Mouse (Mus musculus) heart, adult 11 months (tissue): ENCODE measurements at regions not wholly inside any gene's neighbourhood (a gene's known extent, or its start where the extent isn't known, plus 50 kb on each side); places are given as distances from the start of the nearest gene placed in this dataset.
A peak's percentile ranks its signal among the peaks of the same experiment; 100 is the strongest.

Experiments
- DNase-seq: peaks from one replicate; pipeline ENCODE4 v3.0.0; 2022

DNA sequence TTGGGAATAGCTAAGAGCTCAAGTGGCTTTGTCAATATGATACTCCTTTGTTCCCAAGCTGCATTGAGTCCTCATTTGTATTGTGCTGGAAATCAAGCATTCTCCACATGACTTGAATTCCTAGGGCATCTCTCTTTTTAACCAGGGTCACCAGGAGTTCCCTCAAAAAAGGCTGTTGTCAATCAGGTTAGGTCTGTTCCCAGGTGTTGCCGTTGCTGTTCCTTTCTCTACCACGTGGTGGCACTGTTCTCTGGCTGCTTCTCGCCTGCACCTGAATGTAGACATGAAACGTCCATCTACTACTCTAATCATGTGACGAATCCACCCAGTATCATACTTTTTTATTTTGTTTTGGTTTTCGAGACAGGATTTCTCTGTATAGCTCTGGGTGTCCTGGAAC lies 118.3 kb downstream of the S1pr1 start:
- DNase-seq, result peak; percentile 93

DNA sequence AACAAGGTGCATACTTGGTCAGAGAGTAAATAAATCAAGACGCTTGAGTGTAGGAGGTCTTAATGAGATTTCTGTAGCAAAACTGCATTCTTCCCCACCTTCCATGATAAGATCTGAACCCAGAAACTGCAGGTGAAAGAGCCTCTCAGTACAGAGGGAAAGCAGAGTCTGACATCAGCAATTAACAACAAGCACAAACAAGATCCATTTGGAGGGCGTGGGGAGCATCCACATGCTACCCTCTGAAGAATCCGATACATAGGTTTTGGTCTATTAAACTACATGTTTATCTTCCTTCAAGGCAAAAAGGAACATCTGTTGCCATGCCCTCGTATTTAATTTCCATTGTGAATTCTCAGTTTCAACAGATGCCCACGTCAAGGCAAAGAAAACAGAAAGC lies 124.2 kb downstream of the S1pr1 start:
- peak; percentile 61 for DNase-seq

DNA sequence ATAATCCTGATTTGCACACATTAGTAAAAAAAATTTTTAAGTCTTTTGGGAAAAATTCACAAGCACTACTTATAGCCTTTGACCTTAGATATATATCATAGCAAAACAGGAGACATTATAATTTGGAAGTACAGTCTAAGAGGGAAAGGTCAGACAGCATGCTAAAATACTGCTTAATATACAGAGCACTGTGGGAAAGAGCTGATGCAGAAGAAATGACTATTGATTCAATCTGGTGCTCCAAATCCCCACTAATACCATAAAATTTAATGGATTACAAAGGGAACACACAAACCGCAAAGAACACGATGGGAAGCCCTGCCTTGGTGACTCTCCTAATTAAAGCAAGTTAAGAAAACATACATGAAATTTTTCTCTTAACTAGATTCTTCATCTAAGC lies 126.3 kb downstream of the S1pr1 start:
- DNase-seq, result no peak

DNA sequence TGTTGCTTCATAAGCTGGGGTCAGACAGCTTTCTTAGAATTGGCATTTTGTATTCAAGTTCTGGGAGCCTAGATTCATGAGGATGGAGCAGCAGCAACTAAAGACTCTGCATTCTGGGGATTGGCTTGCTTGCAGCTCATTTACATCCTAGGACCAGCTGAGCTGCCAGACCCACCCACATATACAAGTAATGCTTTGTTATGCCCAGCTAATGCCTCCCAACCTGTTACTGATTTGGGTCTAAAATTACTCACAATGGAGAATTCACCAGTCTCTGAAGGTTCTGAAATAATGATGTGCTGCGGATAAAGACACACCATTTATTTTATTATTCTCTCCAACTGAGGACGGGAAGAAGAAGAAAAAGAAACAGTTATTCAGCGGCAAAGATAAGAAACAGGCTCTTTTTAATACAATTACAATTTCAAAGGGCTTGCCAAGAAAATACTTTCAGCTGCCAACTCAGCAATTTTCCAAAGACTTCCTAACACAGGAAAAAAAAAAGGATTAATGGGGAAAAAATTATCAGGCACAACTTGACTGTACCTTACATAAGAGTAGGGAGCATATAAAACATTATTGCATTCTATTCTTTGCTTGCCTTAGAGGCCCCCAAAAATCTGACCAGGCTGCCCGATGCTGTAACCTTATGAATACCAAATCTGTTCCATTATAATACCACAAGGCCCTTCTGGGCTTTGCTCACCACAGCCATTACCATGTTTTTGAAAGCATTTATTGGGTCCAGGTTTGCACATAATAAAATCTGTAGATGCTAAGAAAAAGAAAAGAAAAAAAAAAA lies 134.5 kb downstream of the S1pr1 start:
- no peak for DNase-seq

DNA sequence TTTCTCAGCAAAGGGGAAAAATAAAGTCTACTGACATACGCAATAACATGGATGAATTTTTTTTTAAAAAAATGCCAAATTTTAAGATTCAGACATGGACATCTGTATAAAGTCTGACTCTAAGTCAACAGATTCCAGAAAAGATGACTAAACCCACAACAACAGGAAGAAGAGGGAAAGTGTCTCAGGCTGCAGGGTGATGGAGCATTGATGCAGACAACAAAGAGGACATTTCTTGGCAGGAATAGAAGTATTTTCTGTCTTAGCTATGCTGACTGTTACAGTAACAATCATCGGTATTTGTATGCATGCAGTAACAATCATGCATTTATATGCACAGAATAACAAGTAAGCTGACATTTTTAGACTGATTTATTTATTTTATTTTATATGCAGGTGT lies 139.5 kb downstream of the S1pr1 start:
- no peak for DNase-seq

DNA sequence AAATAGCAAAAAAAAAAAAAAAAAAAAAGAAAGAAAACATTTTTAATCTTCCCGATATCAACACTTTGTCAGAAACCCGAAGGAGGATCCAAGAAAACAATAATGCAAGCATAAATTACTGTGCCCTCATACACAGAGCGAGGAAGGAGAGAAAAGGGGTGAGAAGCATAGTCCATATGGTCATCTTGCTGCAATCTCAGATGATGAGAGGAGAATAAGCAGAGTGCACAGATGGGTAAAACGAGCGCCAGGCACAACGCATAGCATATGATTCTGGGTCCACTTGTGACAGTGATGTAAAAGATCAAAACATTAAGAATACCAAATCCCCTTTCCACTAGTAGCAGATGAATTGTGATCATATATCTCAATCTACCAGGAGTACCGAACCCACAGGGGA lies 152.1 kb downstream of the S1pr1 start:
- no peak for DNase-seq

DNA sequence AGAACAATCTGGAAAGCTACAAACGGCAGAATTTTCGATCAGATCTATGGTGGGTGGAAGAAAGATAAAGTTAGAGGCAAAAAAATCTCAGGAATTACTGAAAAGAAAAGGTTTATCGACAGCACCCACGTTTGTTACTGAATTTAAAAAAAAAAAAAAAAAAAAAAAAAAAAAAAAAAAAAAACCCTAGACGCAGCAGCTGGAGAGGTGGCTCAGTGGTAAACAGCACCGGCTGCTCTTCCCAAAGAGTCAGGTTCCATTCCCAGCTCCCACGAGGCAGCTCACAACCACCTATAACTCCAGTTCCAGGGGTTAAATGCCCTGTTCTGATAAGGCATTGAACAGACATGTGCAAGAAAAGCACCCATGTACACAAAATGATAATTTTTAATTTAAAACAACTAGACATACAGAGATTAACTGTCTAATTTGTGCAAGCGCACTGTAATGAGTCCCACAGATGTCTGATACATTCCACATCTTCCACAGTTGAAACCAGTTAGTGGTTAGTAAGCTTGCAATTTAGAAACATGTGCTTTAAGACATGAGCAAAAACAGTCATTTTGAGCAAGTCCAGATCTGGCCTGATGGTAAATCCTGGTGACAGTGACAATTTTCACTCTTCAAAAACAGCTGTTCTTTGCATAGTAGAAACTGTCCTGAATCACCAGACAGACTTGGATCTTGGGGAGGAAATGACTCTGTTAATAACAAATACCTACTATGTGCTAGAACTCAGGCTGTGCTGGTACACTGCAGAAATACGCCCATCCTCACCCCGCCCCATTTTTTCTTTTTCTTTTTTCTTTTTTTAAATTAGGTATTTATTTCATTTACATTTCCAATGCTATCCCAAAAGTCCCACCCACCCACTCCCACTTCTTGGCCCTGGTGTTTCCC lies 159.8 kb downstream of the S1pr1 start:
- no peak for DNase-seq

DNA sequence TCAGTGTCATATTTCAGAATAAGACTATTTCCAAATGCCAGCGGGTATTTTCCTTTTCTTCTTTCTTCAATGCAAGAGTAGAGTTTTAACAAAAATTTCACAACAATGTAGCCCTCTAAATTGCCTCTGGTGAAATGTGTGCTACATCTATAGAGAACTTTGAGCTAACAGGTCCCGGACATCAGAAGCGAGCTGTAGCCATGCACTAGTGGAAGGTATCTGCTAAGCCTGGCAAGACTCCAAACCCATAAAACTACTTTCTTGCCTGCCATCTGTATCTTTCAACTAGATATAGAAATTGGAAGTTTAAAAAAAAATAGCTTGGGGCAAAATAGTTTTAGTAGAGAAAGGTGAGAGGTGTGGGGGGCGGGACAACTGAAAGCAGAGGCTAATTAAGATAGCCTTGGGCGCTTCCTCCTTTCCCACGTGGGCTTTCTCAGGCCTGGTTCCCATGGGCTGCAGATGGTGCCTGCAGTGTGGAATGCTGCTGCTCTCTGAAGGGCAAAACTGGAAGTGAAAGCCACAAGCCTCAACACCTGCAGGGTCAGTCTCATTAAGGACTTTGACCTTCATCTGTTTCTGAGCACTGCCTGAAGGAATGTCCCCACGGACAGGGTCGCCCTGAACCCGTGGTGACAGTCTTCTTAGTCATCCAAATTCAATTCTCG lies 160.9 kb downstream of the S1pr1 start:
- no peak for DNase-seq

DNA sequence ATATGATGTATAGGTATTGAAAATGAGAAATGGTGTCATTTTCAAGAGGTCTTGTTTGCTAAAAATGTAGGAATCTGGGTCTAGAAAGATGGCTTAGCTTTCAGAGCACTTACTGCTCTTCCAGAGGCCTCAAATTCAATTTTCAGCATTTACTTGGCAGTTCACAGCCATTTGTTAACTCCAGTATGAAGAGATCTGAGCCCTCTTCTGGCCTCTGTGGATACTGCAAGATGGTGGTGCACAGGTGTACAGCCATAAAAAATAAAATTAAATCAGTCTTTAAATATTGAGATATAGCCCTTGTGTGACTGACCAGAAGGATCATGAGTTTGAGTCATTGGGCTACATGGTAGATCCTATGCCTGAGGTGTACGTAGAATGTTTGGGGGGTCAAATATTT lies 173.1 kb downstream of the S1pr1 start:
- no peak for DNase-seq

DNA sequence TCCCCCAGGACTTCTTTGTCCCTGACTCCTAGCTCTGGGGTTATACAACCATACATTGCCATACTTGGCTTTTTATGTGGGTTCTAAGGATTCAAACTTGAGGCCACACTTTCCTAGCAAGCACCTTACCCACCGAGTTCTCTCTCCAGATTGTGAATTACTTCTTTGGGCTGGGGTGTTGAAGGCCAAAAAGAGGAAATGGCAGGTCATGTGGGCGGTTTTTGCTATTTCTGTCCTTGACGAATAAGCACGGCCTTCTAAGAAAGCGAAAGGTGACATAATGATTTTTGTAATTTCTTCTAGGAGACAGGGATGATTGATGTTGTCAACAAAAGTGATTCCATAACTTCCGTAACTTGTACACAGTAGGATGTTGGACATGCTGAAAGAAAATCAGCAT lies 176.5 kb downstream of the S1pr1 start:
- DNase-seq, result no peak

DNA sequence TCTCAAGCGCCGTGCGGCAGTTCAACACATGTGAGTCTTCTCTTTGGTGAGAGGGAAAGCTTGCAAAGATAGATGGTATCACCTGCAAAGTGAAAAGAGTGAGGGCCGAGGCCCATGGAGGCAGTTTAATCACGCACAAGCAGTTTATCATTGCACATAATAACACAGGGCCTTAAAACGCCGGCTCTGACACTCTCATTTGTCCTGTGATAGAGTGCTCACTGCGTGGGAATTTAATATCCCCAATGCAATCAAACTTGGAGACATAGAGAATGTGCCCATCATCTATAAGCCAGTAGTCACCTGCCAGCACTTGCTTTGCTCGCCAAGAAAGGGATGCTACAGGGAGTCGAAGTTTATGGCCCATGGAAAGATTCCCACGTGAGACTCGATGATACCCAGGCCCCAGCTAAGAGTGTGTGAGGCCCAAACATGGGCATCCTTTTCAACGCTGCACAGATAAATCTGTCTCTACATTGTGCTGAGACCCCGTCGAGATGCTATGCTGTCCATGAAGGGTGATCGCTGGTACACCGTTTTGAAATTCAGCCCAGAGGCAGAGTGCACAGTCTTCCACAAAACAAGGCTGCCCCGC lies 182.6 kb downstream of the S1pr1 start:
- DNase-seq, result peak; percentile 61

DNA sequence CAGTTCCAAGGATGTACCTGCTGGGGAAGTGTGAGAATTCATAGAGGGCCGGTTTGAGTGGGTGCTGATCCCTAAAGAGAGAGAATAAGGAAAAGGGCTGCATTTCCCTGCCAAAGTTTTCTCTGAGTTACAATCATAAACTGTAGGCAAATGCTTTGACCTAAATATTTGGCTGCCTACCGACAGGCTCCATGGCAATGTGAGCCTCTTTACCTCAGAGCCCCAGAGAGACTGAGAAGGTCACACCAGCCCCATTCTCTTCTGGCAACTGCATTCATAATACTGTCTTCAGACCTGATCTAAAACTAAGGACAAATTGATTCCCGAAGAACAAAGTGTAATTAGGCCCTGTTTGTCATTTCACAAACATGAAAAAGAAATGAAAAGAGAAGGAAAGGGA lies 184.4 kb downstream of the S1pr1 start:
- DNase-seq, result no peak

DNA sequence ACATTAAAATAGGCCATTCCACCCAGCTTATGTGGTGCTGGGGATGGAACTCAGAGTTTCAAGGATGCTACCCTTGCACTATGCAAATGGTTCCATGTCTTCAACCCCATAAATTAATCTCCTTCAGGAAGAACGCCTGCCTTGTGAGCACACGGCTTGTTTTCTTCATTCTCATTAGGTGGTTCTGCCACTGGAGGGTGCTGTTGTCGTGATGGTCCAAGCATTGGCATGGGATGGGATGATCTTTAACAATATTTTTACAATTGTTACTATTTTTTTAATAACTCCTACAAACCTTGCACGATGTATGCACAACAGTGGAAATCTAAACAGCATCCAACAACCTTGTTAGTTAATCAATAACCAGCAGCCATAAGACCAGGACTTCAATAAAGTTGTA lies 185.0 kb downstream of the S1pr1 start:
- DNase-seq, result no peak

DNA sequence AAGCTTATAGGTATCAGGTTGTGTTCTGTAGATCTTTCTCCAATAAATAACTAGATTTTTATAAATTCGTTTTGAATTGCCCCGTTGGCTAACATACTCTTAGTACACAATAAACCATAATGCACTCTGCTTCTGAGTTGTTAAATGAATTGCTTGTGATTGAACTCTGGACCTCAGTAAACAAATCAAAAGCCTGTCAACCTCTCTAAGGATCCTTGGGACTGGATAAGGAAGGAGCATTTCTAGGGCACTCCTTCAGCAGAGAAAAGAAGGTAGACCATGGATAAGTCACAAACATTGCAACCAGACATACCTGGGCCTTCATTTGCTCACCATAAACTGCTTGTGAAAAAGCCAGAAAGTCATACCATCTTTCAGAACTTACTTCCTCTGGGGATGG lies 191.4 kb downstream of the S1pr1 start:
- DNase-seq, result no peak

DNA sequence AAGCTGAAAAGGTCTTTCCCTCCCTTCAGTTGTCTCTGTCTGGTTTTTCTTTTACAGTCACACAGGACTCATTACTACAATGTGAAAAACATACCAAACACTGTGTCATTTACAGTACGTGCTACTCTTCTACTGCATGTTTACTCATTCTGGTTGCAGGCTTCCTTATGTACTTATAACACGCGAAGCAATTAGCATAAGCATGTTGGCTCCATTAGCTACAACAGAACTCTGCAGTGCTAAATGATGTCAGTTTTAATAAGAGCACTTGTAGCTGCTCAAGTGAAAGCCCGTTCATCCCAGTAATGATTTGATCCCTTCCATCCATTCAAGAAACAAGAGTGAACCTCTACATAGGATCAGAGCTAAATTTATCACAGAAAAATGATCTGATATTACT lies 199.2 kb downstream of the S1pr1 start:
- DNase-seq, result no peak

DNA sequence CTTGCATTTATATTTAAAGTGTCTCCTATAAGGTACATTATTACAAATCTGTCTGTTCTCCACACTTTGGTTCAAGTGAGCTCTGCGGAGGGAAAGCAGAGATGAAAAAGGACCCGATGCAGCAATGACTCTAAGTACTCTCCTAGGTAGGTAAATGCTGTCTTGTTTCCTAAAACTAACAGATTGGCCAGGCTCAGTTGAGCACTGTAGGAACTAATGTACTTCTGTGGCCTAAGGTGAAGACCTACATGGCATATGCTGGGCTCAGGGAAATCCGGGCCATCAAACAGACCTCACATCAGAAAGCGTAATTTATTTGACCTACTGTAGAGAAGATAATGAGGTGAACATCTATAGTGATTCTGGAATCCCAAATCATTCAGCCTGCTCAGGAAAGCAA lies 205.2 kb downstream of the S1pr1 start:
- no peak for DNase-seq

DNA sequence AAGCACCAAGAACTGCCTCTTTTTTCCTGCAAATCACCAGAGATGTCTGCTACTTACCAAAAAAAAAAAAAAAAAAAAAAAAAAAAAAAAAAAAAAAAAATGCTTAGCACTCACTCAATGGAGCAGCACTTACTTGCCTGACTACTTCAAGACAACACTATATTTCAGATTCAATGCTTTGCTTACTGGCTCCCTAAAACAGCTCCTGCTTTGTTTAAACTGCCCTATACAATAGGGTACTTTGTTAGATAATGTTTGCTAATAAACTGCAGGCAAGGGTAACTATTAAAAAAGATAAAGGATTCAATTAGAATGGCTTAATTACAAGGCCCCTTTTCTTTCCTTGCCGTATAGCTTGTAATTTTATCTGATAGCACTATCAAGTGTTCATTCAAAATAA lies 217.5 kb downstream of the S1pr1 start:
- no peak for DNase-seq

DNA sequence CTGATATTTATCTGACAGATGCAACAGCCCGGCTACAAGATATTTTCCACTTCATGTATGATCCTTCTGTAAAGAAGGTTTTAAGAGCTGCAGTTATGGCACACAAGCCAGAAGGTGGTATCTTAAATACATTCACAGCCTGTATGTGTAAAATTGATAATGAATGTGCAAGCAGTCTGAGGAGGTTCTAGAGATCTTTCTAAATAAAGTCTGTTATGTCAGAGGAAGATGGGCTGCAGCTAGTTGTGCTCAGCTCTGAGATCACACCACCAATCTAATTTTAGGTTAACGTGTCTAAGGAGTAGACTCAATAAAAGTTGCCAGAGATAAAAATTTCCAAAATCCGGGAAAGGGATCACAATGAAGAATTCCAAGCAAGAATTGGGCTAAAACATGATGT lies 218.8 kb downstream of the S1pr1 start:
- DNase-seq, result no peak

DNA sequence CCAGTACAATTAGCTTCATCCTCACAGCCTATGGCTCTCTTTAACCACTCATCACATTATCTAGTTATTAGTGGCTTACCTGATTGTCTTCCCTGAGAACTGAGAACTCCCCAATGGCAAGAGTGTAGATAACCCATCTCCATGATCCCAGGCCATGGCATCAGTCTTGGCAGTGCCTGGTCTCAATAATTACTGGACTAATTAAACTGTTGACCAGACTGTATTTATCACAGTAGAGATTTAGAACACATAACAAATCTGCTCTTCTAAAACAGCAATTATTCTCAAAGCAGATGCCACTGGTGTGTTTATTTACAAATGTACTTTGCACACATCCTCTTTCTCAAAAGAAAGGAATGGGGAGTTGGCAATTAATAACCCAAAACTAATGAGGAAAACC lies 219.2 kb downstream of the S1pr1 start:
- DNase-seq, result no peak

DNA sequence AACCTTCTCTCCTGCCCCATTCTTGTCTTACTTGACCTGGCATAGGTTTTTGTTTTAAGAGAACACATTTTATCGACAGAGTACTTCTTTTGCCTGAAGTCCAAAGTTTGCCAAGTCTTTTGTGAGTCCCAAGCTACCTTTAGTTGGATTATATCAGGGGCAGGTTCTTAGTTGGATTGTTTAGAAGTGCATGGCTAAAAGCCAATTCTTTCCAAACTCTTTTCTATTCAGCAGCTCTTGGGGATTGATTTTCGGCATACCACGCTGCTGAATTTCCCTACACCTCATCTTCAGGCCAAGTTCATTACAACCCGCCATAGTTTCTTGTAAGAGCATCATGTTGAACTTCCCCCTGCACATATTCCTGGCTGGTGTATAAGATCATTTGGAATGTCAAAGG lies 245.9 kb downstream of the S1pr1 start:
- DNase-seq, result no peak

DNA sequence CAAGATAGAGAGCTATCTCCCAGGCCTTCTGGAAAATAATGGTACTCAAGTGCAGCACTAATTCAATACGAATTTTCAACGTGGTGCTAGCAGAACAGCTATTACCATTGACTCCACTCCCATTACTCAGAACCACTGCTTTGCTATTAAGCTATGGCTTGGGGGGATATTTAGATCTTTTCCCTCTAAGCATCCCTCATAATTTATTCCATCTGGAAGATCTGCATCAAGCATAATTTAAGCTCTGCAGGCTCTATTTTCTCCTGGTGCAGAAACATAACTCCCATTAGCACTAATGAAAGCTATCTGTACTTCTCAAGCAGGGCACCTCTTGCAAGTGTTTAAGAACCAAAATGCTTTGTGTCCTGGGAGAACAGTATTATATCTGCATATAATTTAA lies 247.0 kb downstream of the S1pr1 start:
- DNase-seq, result no peak

DNA sequence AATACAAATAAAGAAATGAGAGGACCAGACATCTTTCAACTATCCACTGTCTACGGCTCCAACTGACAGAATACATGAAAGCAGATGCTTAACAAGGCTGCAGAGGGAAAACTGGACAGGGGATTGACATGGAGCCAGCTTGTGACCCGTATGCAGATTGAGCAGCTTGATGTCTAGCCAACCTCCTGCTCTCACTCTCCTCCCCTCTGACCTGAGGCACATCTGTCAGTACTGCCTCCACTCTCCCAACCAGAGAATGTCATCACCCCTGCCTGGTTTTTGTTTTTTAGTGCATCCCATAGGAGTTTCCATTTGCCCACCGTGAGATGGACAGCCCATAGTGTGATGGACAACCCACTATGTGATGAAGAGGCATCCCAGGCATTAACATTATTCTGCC lies 252.2 kb downstream of the S1pr1 start:
- DNase-seq, result no peak
